Mouse (Mus musculus): ENCODE measurements at regions not wholly inside any gene's neighbourhood (a gene's known extent, or its start where the extent isn't known, plus 50 kb on each side); places are given as distances from the start of the nearest gene placed in this dataset.

DNA sequence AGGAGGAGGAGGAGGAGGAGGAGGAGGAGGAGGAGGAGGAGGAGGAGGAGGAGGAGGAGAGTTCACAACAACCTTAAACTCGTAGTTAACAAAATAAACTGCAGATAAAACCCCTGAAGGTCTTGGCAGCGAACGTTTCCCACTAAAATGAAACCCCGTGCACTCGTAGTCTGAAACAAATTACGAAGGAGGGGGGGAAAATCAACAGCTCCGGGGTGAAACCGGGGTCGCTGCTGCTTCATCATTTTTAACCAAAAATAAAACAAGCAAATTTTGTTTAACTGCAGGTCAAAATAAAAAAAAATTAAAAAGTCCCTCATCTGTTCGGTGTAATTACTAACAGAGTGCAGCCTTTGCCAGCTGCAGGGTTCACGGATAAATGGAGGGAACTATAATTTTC, 456.5 kb upstream of the Nr2f2 start:
- no peak for TF ChIP-seq CTCF (IDR thresholded peaks at IDR 0.05; ENCODE audit: low read depth)
- ATAC-seq = no peak
- 44% methylated on average over 11 of the region's 11 CpGs for WGBS
- H3K9me3 ChIP-seq (ENCODE audit: control insufficient read depth) = no peaks in the 10 kb centered on the region
- no peaks in the 10 kb centered on the region for H3K27me3 ChIP-seq (replicated peaks; ENCODE audit: control insufficient read depth, insufficient read depth, low read length)
- no peaks in the 10 kb centered on the region for H3K4me1 ChIP-seq (replicated peaks; ENCODE audit: control insufficient read depth, insufficient read depth, low read length)
- no peak overlapping the region; the same call in 1 of the 2 replicates for H3K4me2 ChIP-seq (replicated peaks; ENCODE audit: low read depth)
- H3K36me3 ChIP-seq (ENCODE audit: control insufficient read depth, insufficient read depth) = no peaks in the 10 kb centered on the region
- no peak overlapping the region for H3K27ac ChIP-seq (ENCODE audit: low read depth, low read length)
- H3K9ac ChIP-seq (ENCODE audit: low read depth, low read length) = no peak overlapping the region
- H3K4me3 ChIP-seq (ENCODE audit: low read depth, low read length) = no peak overlapping the region; the same call in 1 of the 2 replicates

DNA sequence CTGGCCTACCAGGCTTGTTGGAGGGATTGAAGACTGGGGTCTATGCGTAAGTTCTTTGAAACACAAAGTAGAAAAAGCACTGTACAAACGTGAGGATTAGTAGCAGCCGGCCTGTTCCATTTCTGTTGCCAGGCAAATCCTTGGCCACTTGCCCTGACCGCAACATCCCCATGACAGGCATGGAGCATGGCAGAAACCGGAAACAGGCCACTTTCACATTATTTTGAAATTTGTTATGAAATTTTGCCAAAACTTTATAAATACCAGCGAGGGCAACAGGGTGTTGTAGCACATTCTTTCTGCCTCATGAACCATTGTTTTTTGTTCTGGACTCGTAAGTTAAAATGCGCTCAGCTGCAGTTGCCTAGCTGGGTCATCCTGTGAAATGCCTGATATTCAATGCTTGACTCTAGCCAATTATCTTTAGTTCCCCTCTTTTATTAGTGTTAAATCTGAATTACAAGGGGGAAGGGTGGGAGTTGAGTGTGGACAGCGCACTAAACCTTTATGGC, 455.8 kb upstream of the Nr2f2 start:
- Histone ChIP-seq H3K4me2 (replicated peaks; ENCODE audit: low read depth) (peak overlapping the region; percentile 18; the same call in 1 of the 2 replicates), H3K9ac (ENCODE audit: low read depth, low read length) (no peak overlapping the region), H3K36me3 (ENCODE audit: control insufficient read depth, insufficient read depth) (no peaks in the 10 kb centered on the region), H3K27me3 (replicated peaks; ENCODE audit: control insufficient read depth, insufficient read depth, low read length) (no peaks in the 10 kb centered on the region), H3K4me3 (ENCODE audit: low read depth, low read length) (no peak overlapping the region), H3K9me3 (ENCODE audit: control insufficient read depth) (no peaks in the 10 kb centered on the region), H3K27ac (ENCODE audit: low read depth, low read length) (no peak overlapping the region), H3K4me1 (replicated peaks; ENCODE audit: control insufficient read depth, insufficient read depth, low read length) (no peaks in the 10 kb centered on the region)
- no peak for ATAC-seq
- TF ChIP-seq CTCF (IDR thresholded peaks at IDR 0.05; ENCODE audit: low read depth) = no peak
- WGBS = 71% methylated on average over 9 of the region's 9 CpGs

DNA sequence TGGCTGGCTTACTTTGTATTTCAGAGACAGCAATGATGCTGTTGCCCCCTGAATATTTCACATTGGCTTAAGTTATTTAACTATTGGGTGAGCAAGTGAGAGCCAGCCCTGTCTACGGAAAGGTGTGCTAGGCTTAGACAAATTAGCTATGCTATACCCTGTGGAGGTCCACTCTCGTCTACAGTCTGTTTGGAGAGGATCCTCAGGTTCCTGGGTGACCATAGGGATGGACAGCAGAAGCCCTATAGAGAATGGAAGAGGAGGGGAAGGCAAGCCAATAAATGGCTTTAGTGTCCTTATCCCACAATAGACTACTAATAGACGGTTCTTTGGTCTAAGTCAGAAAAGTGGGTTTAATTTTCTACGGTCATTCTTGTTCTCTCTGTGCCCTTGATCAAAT, 455.3 kb upstream of the Nr2f2 start:
- ATAC-seq = no peak
- no peaks in the 10 kb centered on the region for H3K9me3 ChIP-seq (ENCODE audit: control insufficient read depth)
- no peak overlapping the region for H3K9ac ChIP-seq (ENCODE audit: low read depth, low read length)
- H3K27ac ChIP-seq (ENCODE audit: low read depth, low read length) = no peak overlapping the region
- no peaks in the 10 kb centered on the region for H3K27me3 ChIP-seq (replicated peaks; ENCODE audit: control insufficient read depth, insufficient read depth, low read length)
- H3K4me3 ChIP-seq (ENCODE audit: low read depth, low read length) = no peak overlapping the region
- no peaks in the 10 kb centered on the region for H3K36me3 ChIP-seq (ENCODE audit: control insufficient read depth, insufficient read depth)
- TF ChIP-seq CTCF (IDR thresholded peaks at IDR 0.05; ENCODE audit: low read depth) = no peak
- H3K4me1 ChIP-seq (replicated peaks; ENCODE audit: control insufficient read depth, insufficient read depth, low read length) = no peaks in the 10 kb centered on the region
- 94% methylated on average over 4 of the region's 4 CpGs for whole genome bisulfite sequencing
- H3K4me2 ChIP-seq (replicated peaks; ENCODE audit: low read depth) = no peak overlapping the region

DNA sequence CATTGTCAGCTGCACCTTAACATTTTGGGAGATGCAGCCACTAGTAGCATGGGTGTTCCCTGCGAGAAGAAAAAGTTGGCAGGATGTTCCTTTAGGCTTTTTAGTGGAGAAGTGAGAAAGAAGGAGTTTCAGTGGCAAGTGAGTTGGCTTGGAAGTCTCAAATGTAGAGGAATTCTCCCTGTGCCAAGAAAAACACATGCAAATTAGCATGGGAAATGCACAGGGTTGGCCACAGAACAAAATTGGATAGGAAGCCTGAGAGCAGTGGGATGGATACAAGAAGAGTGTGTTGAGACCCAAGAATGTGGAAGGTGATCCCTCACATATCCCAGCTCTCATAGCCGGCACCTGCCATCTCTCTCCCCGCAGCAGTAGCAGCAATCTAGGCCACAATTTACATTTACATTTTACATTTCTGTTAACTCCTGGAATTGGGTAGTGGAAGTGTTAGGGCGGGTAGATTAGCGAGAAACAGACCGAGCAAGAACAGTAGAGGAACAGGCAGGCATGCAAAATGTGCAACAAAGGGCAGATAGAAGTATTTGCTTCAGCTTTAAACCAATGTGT, 450.9 kb upstream of the Nr2f2 start:
- no peak for ATAC-seq
- 91% methylated on average over 6 of the region's 6 CpGs for WGBS

DNA sequence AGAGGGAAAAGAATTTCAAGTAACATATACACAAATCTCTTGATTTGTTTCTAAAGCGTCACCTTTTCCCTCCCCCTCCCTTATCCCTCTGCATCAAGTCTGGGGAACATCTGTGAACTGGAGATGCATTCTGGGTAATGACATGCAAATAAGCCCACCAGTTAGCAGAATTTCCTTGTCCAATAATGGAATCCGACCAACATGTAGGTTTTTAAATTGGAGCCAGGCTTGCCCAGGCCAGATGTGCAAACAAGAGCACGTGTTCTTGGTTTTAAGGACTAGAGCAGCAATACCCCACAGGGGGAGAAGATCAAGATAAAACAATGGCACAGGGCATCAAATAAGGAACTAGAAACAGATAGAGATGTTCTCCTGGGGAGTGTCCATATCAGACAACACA, 447.9 kb upstream of the Nr2f2 start:
- Histone ChIP-seq H3K36me3 (ENCODE audit: control insufficient read depth, insufficient read depth) (no peaks in the 10 kb centered on the region), H3K4me1 (replicated peaks; ENCODE audit: control insufficient read depth, insufficient read depth, low read length) (no peaks in the 10 kb centered on the region), H3K27me3 (replicated peaks; ENCODE audit: control insufficient read depth, insufficient read depth, low read length) (no peaks in the 10 kb centered on the region), H3K9ac (ENCODE audit: low read depth, low read length) (no peak overlapping the region), H3K27ac (ENCODE audit: low read depth, low read length) (no peak overlapping the region), H3K4me3 (ENCODE audit: low read depth, low read length) (no peak overlapping the region), H3K4me2 (replicated peaks; ENCODE audit: low read depth) (no peak overlapping the region), H3K9me3 (ENCODE audit: control insufficient read depth) (no peaks in the 10 kb centered on the region)
- no peak for ATAC-seq
- WGBS = 70% methylated on average over 3 of the region's 3 CpGs
- no peak for TF ChIP-seq CTCF (IDR thresholded peaks at IDR 0.05; ENCODE audit: low read depth)

More for the DNA sequence above, 450.9 kb upstream of the Nr2f2 start:
- Histone ChIP-seq H3K9me3 (ENCODE audit: control insufficient read depth) (no peaks in the 10 kb centered on the region), H3K27ac (ENCODE audit: low read depth, low read length) (no peak overlapping the region), H3K4me1 (replicated peaks; ENCODE audit: control insufficient read depth, insufficient read depth, low read length) (no peaks in the 10 kb centered on the region), H3K36me3 (ENCODE audit: control insufficient read depth, insufficient read depth) (no peaks in the 10 kb centered on the region), H3K4me3 (ENCODE audit: low read depth, low read length) (no peak overlapping the region), H3K27me3 (replicated peaks; ENCODE audit: control insufficient read depth, insufficient read depth, low read length) (no peaks in the 10 kb centered on the region), H3K9ac (ENCODE audit: low read depth, low read length) (no peak overlapping the region), H3K4me2 (replicated peaks; ENCODE audit: low read depth) (no peak overlapping the region)
- no peak for TF ChIP-seq CTCF (IDR thresholded peaks at IDR 0.05; ENCODE audit: low read depth)

DNA sequence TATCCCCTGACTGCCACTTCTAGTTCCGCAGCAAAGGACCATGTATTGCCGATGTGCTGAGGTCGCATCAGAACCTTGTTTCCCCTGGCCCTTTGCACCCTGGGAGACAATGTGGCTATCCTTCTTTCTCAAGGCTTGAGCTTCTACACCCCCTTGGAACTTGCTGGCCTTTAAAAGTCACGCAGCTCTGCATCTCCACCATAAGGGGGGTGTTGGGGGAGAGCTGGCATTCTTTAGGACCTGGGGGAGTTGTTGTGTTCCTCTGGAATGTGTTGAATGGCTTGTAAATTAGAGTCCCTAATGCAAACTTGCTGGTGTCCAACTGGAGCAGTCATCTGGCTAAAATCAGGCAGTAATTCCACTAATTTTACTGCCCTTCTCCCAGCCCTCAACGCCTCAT, 446.6 kb upstream of the Nr2f2 start:
- no peak overlapping the region for H3K4me3 ChIP-seq (ENCODE audit: low read depth, low read length)

More for the DNA sequence above, 446.6 kb upstream of the Nr2f2 start:
- Histone ChIP-seq H3K27ac (ENCODE audit: low read depth, low read length) (no peak overlapping the region), H3K9me3 (ENCODE audit: control insufficient read depth) (no peaks in the 10 kb centered on the region), H3K4me1 (replicated peaks; ENCODE audit: control insufficient read depth, insufficient read depth, low read length) (no peaks in the 10 kb centered on the region), H3K36me3 (ENCODE audit: control insufficient read depth, insufficient read depth) (no peaks in the 10 kb centered on the region), H3K9ac (ENCODE audit: low read depth, low read length) (no peak overlapping the region), H3K4me2 (replicated peaks; ENCODE audit: low read depth) (no peak overlapping the region), H3K27me3 (replicated peaks; ENCODE audit: control insufficient read depth, insufficient read depth, low read length) (no peaks in the 10 kb centered on the region)
- 68% methylated on average over 5 of the region's 5 CpGs for WGBS
- no peak for TF ChIP-seq CTCF (IDR thresholded peaks at IDR 0.05; ENCODE audit: low read depth)
- ATAC-seq = no peak

All from intestine, postnatal 0 days (tissue).